Mouse (Mus musculus) intestine, embryonic 16.5 days (tissue): ENCODE data around the gene Nelfa. TPM values are rescaled to one million over a fixed set of nuclear protein-coding genes. Genes with fewer than 3 reads are reported as not detected.
"Not testable (repeated sequence)": the region's sequence is repeated elsewhere in the genome, so short reads cannot be mapped to it uniquely, and the experiment has no call there.

Experiments
- ATAC-seq: fragments of 200-750 bp; cut with Nextera tagmentation; 2 replicates; pipeline ENCODE4 v1.8.0; 2017; ENCODE audit warnings: moderate TSS enrichment, moderate library complexity
- H3K27ac ChIP-seq: fragments of 300-500 bp; sonication (generic); 2 replicates; pipeline ENCODE4 v1.5.1; 2014; ENCODE audit warnings: mild to moderate bottlenecking, low read length
- H3K27me3 ChIP-seq: fragments of 300-500 bp; sonication (generic); replicated peaks from 2 replicates; pipeline ENCODE4 v1.6.1; 2014; ENCODE audit warnings: low read length, control low read depth, mixed read lengths; ENCODE audit not compliant: control insufficient read depth, insufficient read depth
- H3K36me3 ChIP-seq: fragments of 300-500 bp; sonication (generic); 2 replicates; pipeline ENCODE4 v1.6.1; 2014; ENCODE audit warnings: low read length, control low read depth; ENCODE audit not compliant: control insufficient read depth, insufficient read depth
- H3K4me1 ChIP-seq: fragments of 300-500 bp; sonication (generic); 2 replicates; pipeline ENCODE4 v1.6.1; 2014; ENCODE audit warnings: low read length, control low read depth, mixed read lengths; ENCODE audit not compliant: control insufficient read depth, insufficient read depth
- H3K4me2 ChIP-seq: fragments of 300-500 bp; sonication (generic); 2 replicates; pipeline ENCODE4 v1.6.1; 2014; ENCODE audit warnings: low read depth, low read length, control low read depth
- H3K4me3 ChIP-seq: fragments of 300-500 bp; sonication (generic); 2 replicates; pipeline ENCODE4 v1.5.1; 2014; ENCODE audit warnings: mild to moderate bottlenecking, low read length
- H3K9ac ChIP-seq: fragments of 300-500 bp; sonication (generic); 2 replicates; pipeline ENCODE4 v1.6.1; 2014; ENCODE audit warnings: low read depth, low read length
- H3K9me3 ChIP-seq: fragments of 300-500 bp; sonication (generic); 2 replicates; pipeline ENCODE4 v1.6.1; 2016; ENCODE audit warnings: low read length, control low read depth; ENCODE audit not compliant: control insufficient read depth
- WGBS: fragments of 180-500 bp; shearing (Covaris S2); extraction: QIAGEN DNeasy Blood & Tissue Kit; methylation state at CpG from one replicate; pipeline ENCODE4 v1.1.7; 2014; 5-methylcytosine and 5-hydroxymethylcytosine counted together
- polyA plus RNA-seq: library from polyadenylated mRNA; unstranded; fragments of >200 nt; fragmentation: Nextera tagmentation; extraction: Ambion mirVana; gene quantifications from 2 replicates; pipeline ENCODE4 v1.2.1, GENCODE M21; 2015

Nelfa gene
- polyA plus RNA-seq, 1 experiment from 2014 or later, result 48.8 TPM

- no peaks in the 10 kb centered on the region for H3K9me3 ChIP-seq
- WGBS, result 86% methylated on average over 7 of the region's 7 CpGs
- H3K9ac ChIP-seq, result no peak overlapping the region
- H3K27me3 ChIP-seq, result no peaks in the 10 kb centered on the region
- peaks cover 14% of the 10 kb centered on the region; the same call in 1 of the 2 replicates for H3K36me3 ChIP-seq
- no peak overlapping the region for H3K4me3 ChIP-seq
- no peak overlapping the region for H3K27ac ChIP-seq
- H3K4me2 ChIP-seq, result no peak overlapping the region
- ATAC-seq, result no peak
- H3K4me1 ChIP-seq, result no peaks in the 10 kb centered on the region
Measured at GRCm38 (mm10) chr5:33921486-33922235, 14.6 kb downstream of the Nelfa start.

GRCm38 (mm10) chr5:33920924-33921323 lies 15.3 kb downstream of the Nelfa start:
- no peak overlapping the region for H3K27ac ChIP-seq
- no peak overlapping the region for H3K4me2 ChIP-seq
- peaks cover 19% of the 10 kb centered on the region for H3K36me3 ChIP-seq
- no peaks in the 10 kb centered on the region for H3K4me1 ChIP-seq
- H3K9me3 ChIP-seq, result no peaks in the 10 kb centered on the region
- H3K4me3 ChIP-seq, result no peak overlapping the region
- no peaks in the 10 kb centered on the region for H3K27me3 ChIP-seq
- ATAC-seq, result no peak
- WGBS, result 81% methylated on average over 4 of the region's 4 CpGs
- H3K9ac ChIP-seq, result no peak overlapping the region

GRCm38 (mm10) chr5:33920037-33920436 lies 16.2 kb downstream of the Nelfa start:
- no peak overlapping the region for H3K9ac ChIP-seq
- ATAC-seq, result no peak
- H3K9me3 ChIP-seq, result no peaks in the 10 kb centered on the region
- no peak overlapping the region for H3K4me3 ChIP-seq
- H3K4me1 ChIP-seq, result no peaks in the 10 kb centered on the region
- no peak overlapping the region for H3K4me2 ChIP-seq
- H3K27me3 ChIP-seq, result no peaks in the 10 kb centered on the region
- 94% methylated on average over 2 of the region's 2 CpGs for WGBS
- H3K36me3 ChIP-seq, result peaks cover 23% of the 10 kb centered on the region
- H3K27ac ChIP-seq, result no peak overlapping the region

GRCm38 (mm10) chr5:33919466-33919865 lies 16.7 kb downstream of the Nelfa start:
- H3K4me3 ChIP-seq, result no peak overlapping the region
- H3K9ac ChIP-seq, result no peak overlapping the region
- no peaks in the 10 kb centered on the region for H3K9me3 ChIP-seq
- 90% methylated on average over 1 of the region's 1 CpGs for WGBS
- H3K4me1 ChIP-seq, result no peaks in the 10 kb centered on the region
- no peaks in the 10 kb centered on the region for H3K27me3 ChIP-seq
- H3K27ac ChIP-seq, result no peak overlapping the region
- no peak for ATAC-seq
- H3K36me3 ChIP-seq, result peaks cover 23% of the 10 kb centered on the region
- H3K4me2 ChIP-seq, result no peak overlapping the region

- not testable (repeated sequence) for H3K9ac ChIP-seq, H3K27me3 ChIP-seq, H3K4me3 ChIP-seq, H3K9me3 ChIP-seq, ATAC-seq, H3K4me1 ChIP-seq, H3K4me2 ChIP-seq, H3K27ac ChIP-seq
- peaks cover 29% of the 10 kb centered on the region for H3K36me3 ChIP-seq
- 97% methylated on average over 2 of the region's 2 CpGs for WGBS
Measured at GRCm38 (mm10) chr5:33916616-33917015, 19.6 kb downstream of the Nelfa start.

- H3K4me2 ChIP-seq, H3K4me3 ChIP-seq, H3K4me1 ChIP-seq, H3K9me3 ChIP-seq, H3K9ac ChIP-seq, H3K27me3 ChIP-seq, ATAC-seq, H3K27ac ChIP-seq: not testable (repeated sequence)
- H3K36me3 ChIP-seq, result peaks cover 24% of the 10 kb centered on the region
Measured at GRCm38 (mm10) chr5:33915031-33915430, 21.2 kb downstream of the Nelfa start.

GRCm38 (mm10) chr5:33903176-33903575 lies 33.0 kb downstream of the Nelfa start:
- H3K4me2 ChIP-seq, result no peak overlapping the region
- no peaks in the 10 kb centered on the region for H3K4me1 ChIP-seq
- H3K4me3 ChIP-seq, result no peak overlapping the region
- peaks cover 32% of the 10 kb centered on the region for H3K36me3 ChIP-seq
- no peak for ATAC-seq
- 91% methylated on average over 9 of the region's 9 CpGs for WGBS
- no peaks in the 10 kb centered on the region for H3K9me3 ChIP-seq
- H3K27ac ChIP-seq, result no peak overlapping the region
- H3K9ac ChIP-seq, result no peak overlapping the region
- H3K27me3 ChIP-seq, result no peaks in the 10 kb centered on the region

GRCm38 (mm10) chr5:33902696-33903095 lies 33.5 kb downstream of the Nelfa start:
- WGBS, result 87% methylated on average over 2 of the region's 2 CpGs

GRCm38 (mm10) chr5:33901278-33901677 lies 34.9 kb downstream of the Nelfa start:
- no peaks in the 10 kb centered on the region for H3K4me1 ChIP-seq
- H3K27ac ChIP-seq, result no peak overlapping the region
- H3K4me2 ChIP-seq, result no peak overlapping the region
- peaks cover 37% of the 10 kb centered on the region for H3K36me3 ChIP-seq
- H3K9me3 ChIP-seq, result no peaks in the 10 kb centered on the region
- no peak overlapping the region for H3K4me3 ChIP-seq
- WGBS, result 89% methylated on average over 3 of the region's 3 CpGs
- no peaks in the 10 kb centered on the region for H3K27me3 ChIP-seq
- H3K9ac ChIP-seq, result no peak overlapping the region
- no peak for ATAC-seq

More at GRCm38 (mm10) chr5:33902696-33903095, 33.5 kb downstream of the Nelfa start:
- Histone ChIP-seq H3K9ac (no peak overlapping the region), H3K4me2 (no peak overlapping the region), H3K27me3 (no peaks in the 10 kb centered on the region), H3K4me1 (no peaks in the 10 kb centered on the region), H3K27ac (no peak overlapping the region), H3K4me3 (no peak overlapping the region), H3K9me3 (no peaks in the 10 kb centered on the region), H3K36me3 (peaks cover 32% of the 10 kb centered on the region)
- ATAC-seq, result no peak
